Mouse (Mus musculus) cerebellum, postnatal 4 days (tissue): ENCODE data around the gene Ndfip2.

Experiments
- DNase-seq, 2 experiments: peaks; one replicate each; pipeline ENCODE4 v3.0.0; 2022; ENCODE audit warnings: low spot score in 2 of 2, mixed read lengths in 1 of 2

The Ndfip2 gene

DNA sequence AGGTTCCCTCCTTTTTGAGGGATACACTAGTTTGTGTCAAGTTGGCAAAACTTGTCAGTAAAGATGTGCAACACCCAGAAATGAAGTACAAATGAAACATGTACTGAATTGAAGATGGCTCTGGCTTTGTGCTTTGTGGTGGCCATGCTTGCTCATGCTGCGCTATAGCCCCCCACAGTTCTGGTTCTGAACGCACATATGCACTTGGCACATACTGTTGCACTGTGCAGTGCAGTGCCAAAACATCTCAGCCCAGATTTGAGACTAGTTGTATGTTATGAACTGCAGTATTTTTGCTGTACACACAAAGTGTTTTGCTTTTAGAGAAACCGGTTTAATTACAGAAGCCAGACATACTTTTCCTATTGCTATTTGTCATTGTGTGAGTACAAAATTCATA lies 25.7 kb downstream of the Ndfip2 start:
- DNase-seq: no peak

GRCm38 (mm10) chr14:105287557-105287956 lies 29.2 kb downstream of the Ndfip2 start:
- DNase-seq: no peak

DNA sequence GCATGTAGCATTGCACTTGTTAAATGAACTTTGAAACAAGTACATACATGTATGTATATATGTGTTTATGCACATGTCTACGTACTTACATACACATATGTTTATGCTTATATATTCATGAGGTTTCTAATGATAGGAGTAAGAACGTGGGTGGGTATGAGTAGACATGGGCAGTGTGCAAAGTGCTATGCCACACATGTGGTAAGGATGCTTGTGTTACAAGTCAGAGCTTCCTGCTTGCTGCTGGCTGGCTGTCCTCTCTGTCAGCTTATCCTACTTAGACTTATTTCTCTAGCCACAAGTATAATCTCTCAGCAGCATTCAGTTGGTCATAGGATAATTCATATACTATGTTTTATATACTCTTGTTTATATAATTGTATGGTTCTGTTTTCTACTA lies 29.6 kb downstream of the Ndfip2 start:
- DNase-seq: no peak

- no peak for DNase-seq
Observed at GRCm38 (mm10) chr14:105288529-105288928, 30.2 kb downstream of the Ndfip2 start.

DNA sequence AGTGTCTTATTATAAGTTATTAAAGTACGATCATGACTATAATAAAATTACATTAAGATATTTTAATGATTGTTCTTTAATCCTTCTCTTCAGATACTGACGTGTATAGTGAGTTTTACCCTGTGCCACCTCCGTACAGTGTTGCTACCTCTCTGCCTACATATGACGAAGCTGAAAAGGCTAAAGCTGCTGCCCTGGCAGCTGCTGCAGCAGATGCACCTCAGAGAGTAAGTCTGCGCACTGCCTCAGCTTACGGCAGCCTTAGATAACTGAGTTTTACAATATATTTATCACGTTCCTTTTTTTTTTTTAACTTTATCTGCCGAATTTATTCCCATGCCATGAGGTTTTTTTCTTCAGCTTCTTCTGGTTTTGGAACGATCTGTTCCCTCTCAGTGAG lies 33.8 kb downstream of the Ndfip2 start:
- DNase-seq: no peak

- DNase-seq: no peak
Observed at GRCm38 (mm10) chr14:105293777-105294176, 35.4 kb downstream of the Ndfip2 start.

- DNase-seq: no peak
Observed at GRCm38 (mm10) chr14:105295820-105296582, 37.6 kb downstream of the Ndfip2 start.

DNA sequence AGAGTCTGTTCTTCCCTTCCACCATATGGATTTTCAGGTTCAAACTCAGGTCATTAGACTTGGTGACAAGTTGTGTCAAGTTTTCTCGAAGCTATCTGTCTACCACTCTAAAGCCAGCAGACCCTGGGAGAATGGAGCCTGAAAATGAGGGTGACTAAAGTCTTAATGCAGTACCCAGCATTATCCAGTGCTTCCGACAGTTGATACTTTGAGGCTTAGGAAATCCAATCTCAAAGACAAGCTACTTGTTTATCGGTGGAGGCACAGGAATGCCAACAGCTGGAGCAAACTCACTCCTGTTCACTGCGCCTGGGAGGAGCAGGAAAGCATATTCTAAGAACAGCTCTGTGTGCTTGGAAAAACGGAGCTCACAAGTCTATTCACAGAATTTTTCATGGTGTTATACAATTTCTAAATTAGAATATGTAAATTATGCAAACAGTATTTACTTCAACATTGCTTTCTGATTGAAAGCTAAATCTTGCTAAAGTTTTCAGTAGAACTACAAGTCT lies 41.4 kb downstream of the Ndfip2 start:
- no peak for DNase-seq

- no peak for DNase-seq
Observed at GRCm38 (mm10) chr14:105300551-105300950, 42.2 kb downstream of the Ndfip2 start.

DNA sequence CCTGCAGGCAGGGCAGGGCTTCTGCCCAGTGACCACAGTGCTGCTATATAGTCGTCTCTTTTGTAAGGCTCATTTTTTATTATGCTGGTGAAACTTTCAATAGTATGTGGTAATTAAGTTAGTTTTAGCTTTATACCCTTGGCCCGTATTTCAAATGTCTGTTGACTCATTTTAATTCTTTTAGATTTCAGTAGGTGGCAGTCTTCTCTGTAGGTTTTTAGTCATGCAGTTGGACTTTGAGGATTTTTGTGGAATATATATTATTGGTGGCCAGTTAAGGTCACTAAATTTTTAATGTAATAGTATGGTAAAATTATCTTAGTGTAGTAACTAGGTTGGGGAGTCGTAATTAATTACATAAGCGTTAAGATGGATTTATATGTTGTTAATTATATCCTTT lies 44.3 kb downstream of the Ndfip2 start:
- DNase-seq: no peak

- no peak for DNase-seq
Observed at GRCm38 (mm10) chr14:105307716-105308115, 49.3 kb downstream of the Ndfip2 start.

DNA sequence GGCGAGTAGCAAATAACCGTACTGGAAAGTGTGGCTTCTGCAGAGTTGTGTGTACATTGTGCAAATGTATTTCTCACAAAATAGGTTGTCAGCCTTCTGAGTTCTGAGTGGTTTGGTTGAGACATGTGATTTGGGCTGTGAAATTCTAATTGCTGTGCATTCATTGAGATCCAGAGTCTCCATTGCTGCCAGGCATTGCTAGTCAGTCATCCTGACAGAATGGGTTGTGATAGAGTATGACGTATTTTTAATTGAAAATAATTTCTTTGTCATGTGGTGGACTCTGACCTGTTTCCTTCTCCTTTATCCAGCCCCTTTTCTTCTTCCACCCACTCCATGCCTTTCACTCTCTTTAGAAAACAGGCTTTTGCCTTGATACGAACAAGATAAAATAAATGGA lies 54.0 kb downstream of the Ndfip2 start:
- no peak for DNase-seq

DNA sequence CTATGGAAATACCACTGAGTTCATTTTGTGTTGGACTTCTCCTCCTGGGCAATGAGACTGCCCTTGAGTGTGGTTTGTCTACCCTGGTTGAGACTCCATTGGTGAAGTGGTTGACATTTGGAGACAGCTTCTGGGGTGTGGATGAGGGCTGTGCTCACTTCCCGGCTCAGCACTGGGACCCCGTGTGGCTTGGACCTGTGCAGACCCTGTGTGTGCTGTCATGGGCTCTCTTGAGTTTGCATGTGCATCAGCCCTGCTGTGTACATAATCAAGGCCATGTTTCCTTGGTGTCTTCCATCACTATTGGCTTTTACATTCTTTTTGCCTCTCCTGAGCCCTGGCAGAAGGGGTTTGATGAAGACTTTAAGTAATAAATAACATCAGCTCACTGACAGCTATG lies 54.6 kb downstream of the Ndfip2 start:
- no peak for DNase-seq

DNA sequence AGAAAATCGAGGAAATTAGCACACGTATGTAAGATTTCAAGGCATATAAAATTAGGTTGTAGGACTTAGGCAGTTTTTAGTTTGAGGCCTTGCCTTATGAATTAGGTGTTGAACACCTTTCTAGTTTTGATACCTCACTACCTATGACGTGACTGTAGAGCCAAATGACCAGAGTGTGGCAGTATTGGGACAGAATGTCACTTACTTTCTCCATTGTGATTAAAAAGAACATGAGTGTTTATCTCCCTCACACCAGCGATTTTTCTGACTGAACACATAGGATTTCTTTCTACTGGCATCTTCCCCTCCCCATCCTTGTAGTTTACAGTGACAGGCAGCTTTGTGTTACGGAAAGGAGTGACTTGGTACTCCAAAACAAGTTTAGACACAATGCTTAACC lies 55.5 kb downstream of the Ndfip2 start:
- no peak for DNase-seq

DNA sequence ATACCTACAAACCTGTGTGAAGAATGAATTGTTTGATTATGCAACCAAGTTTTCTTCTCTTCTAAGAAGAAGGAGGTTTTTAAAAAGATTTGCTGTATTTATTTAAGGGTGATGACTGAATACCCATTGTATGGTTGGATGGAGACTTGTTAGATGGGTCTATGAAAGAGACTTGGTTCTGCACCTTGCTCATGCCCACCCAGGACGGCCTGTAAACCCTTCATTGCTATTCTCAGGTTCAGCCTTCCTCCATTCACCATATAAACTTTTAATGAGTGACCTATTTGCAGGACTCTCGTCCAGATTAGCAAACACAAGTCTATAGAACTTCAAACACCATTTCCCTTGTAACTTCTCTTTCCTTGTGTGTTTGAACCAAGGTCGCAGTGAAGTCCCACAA lies 63.3 kb downstream of the Ndfip2 start:
- no peak for DNase-seq

GRCm38 (mm10) chr14:105322829-105323228 lies 64.5 kb downstream of the Ndfip2 start:
- no peak for DNase-seq

GRCm38 (mm10) chr14:105323448-105323847 lies 65.1 kb downstream of the Ndfip2 start:
- DNase-seq: no peak

DNA sequence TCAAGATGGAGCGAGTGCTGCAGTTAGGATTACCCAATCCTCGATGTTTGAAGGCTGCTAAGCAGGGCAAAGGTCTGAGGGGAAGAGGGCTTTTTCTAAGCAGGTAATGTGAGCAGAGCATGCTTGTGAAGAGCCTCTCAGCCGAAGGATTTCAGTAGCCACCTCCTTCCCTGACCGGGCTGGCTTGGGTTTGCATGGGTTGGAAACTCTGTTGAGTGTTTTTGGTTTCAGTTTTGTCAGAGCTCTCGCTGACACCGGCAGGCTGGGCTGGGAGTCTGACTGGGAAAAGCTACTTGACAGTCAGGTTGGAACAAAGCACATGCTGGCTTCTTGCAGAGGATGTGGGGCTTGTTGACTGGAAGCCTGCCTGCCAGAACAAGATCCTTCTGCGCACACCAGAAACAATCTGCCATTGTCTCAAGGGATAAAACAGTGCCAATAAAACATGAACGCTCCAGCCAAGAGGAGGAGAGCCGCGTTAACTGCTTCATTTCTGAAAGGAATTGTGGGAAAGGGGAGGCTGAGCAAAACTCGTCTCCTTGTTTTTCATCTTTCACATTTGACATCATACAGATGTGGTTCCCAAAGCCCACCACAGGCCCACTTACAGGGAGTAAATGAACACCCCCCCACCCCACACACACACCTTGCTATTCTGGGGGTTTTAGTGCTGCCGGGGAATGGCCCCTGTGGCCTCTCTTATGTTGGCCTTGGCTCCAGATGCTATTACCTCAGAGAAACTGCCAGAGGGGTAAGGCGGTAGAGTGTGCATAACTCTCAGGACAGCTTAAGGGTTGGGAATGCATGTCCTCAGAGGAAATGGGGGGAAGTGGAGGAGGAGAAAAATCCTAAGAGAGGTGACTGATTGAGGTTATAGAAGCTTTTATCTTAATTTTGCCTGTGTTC lies 70.3 kb downstream of the Ndfip2 start:
- DNase-seq: peak; percentile 31 to 64

DNA sequence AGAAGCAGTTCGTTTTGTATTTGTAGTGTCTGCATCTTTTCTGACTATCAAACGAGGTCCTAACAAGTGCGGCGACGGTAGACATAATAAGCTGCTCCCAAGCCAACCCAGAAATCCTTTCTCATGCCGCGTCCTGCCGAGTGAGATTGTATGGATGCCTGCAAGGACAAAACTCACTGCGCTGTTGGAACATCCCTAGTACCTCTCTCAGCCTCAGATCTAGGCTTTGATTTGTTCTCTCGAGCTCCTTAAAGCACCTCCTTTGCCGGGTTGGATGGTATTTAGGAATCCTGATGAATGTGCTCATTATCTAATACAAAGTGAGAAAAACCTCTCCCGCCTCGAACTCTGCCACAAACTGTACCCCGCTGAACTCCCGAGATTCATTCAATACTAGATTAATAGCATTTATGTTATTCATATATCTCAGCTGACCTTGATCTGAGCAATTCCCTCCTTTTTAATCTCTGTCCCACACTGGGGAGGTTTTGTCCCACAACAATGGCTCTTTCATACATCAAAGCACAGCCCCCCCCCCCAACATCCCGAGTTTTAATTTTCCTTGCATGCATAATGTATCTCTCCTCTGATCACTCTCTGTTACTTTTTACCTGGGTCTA lies 75.2 kb downstream of the Ndfip2 start:
- peak in 1 of 2 experiments; percentile 40 for DNase-seq

GRCm38 (mm10) chr14:105341765-105342164 lies 83.4 kb downstream of the Ndfip2 start:
- DNase-seq: no peak

- no peak for DNase-seq
Observed at GRCm38 (mm10) chr14:105354121-105354520, 95.7 kb downstream of the Ndfip2 start.
